Mouse (Mus musculus): ENCODE data around the gene Ambra1.
"Not testable (repeated sequence)": the region's sequence is repeated elsewhere in the genome, so short reads cannot be mapped to it uniquely, and the experiment has no call there.

The Ambra1 gene

DNA sequence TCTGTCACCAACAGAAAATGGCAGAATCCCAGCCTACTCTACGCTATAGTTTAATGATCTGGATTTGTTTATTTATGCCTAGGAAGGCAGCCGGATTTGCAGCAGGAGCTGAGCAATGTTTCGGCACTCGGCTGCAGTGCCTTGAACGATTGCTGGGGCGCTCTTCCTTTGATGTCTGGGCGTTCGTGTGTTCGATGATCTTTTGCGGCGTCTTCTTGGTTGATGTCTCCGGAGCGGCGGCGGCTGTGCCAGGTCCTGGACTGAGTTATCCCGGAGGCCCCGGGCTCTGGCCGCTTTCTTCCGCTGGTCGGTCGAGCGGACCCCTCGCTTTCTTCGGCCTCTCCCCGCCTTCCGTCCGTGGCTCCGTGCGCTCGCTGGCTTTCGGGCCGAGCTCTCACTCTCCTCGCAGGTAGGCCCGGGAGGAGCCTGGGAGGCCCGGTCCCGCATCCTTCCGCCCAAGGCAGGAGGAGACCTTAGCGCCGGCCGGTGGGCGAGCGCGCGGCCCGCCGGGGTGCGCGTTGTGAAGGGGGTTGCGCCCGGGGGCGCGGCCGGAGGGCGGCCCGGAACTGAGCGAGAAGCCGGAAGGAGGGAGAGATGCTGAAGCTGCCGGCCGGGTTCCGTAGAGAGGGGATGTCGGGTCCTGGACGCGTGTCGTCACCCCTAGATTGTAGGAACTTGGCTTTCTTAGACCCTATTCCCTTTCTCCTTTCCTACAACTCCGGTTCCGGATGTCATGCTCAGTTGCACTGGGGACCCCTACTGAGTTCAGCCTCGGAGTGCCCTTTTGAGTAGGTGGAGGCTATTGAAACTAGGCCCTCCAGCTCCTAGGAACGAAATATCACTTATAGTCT lies at the start of gene Ambra1:
Ambra1 (plus strand) TSS at position 164 of the 851 bp plus-strand sequence.
- DNase-seq, result peak; percentile 77

GRCm38 (mm10) chr2:91682850-91683249 lies 47.1 kb upstream of the Ambra1 start:
- DNase-seq, result peak; percentile 70

DNA sequence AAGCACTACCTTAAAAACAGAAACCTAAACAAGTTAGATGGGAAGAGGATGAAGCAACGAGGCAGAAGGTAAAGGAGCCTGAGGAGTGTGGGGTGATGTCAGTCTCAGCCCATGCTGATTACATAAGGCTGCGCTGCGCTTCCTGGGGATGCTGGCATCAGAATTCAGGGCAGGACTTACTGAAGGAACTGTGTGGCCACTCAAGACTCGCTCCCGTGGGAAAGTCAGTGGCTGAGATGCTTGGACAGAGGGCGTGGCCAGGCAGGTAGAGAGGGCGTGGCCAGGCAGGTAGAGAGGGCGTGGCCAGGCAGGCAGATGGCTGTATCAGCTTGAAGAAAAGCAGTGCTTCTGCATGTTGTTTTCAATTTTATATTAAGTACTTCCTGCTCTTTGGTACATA lies 46.0 kb upstream of the Ambra1 start:
- no peak for DNase-seq

GRCm38 (mm10) chr2:91689452-91689851 lies 40.5 kb upstream of the Ambra1 start:
- no peak for DNase-seq

GRCm38 (mm10) chr2:91695436-91696224 lies 34.3 kb upstream of the Ambra1 start:
- no peak for DNase-seq

GRCm38 (mm10) chr2:91696225-91696590 lies 33.7 kb upstream of the Ambra1 start:
- DNase-seq, result no peak

DNA sequence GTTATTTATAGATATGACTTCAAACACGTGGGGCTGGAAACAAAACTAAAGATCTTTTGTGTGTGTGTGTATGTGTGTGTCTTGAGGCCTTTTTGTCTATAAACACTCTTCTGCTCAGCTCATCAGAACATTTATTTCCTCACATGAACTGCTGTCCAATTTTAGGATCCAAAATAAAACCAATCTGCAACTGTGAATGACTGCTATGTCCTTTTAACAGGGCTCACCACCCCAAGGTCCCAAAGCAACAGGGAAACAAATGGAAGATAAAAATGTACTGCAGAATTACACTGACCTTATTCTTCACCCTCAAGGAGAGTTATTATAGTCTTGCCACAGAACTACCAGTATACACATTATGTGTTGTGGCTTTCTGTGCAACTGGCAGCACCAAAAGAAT lies 30.7 kb upstream of the Ambra1 start:
- no peak for DNase-seq

DNA sequence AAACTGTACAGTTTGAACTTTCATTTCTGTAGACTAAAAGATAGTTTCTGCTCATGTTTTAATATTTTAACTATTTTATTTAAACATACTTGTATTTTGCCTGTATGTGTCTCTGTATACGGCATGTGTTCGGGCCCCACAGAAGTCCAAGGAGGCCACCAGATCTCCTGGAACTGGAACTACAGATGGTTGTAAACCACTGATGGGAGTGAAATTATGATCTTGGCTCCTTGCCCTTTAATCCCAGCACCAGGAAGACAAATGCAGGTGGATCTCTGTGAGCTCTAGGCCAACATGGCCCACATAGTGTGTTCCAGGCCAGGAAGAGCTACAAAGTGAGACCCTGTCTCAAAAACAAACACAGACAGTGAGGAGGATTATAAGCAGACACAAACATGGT lies 28.6 kb upstream of the Ambra1 start:
- DNase-seq, result no peak

DNA sequence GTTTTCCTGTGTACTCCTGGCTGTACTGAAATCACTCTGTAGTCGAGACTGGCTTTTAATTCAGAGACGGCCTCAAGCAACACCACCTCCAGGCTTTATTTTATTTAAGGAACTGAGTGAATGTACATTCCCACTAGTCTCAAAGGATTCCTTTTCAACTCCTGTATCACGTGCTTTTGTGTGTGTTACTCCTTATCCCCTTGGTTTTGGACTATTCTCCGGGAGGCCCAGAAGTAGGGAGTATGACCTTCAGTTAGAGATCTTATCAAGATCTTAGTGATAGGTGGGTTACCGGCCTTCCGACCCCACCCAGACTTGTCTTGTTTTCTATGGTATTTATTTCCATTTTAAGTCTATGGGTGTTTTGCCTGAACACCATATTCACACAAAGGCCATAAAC lies 24.2 kb upstream of the Ambra1 start:
- DNase-seq, result no peak

GRCm38 (mm10) chr2:91706456-91706855 lies 23.5 kb upstream of the Ambra1 start:
- no peak for DNase-seq

DNA sequence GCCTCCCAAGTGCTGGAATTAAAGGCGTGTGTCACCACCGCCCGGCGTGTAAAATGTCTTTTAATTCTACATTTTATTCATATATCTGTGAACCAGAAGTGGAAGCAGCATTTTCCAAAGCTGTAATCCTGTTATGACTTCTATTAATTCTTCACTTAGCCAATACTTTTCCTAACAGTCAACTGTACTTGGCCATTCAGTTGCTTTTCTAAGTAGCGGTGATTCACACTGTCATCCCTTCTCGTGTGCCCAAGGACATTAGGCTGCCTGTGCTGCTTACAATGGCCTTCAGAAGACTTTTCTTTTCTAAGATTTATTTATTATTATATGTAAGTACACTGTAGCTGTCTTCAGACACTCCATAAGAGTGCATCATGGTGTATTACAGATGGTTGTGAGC lies 21.6 kb upstream of the Ambra1 start:
- no peak for DNase-seq

GRCm38 (mm10) chr2:91710272-91711234 lies 19.4 kb upstream of the Ambra1 start, which contains the start of the genes Atg13 and Harbi1:
Atg13 (minus strand) TSS chr2:91710576.
Harbi1 (plus strand) TSS chr2:91710852.
- DNase-seq, result peak; percentile 92

DNA sequence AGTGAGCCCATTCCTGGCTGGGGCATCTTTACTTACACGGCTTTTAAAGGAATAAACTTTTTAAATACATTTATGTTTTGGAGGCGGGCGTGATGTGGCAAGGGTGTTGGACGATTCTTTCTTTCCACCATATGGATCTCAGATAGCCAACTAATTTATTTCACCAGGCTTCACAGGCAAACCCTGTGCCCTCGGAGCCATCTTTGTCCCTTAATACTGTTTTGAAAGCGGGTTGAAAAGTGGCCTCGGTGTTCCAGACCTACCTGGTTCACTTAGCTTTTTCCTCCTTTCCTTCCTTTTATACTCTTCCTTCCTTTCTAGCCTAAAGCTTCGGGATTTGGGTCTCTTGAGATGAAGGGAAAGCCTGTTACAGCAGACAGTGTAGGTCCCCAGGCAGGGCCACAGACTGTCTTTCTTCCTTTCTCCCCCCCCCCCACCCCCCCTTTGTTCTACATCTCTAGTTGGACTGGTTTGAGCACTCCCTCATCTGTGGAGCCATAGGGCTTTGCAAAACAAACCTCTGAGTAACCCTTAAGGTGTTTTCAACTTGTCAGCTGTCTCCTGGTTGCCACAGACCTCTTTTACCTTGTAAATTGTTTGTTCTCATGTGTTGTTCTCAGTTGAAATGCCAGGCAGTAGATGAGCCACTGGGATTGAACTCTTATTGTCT lies 18.5 kb upstream of the Ambra1 start:
- no peak for DNase-seq

GRCm38 (mm10) chr2:91714921-91715320 lies 15.0 kb upstream of the Ambra1 start:
- DNase-seq, result no peak

DNA sequence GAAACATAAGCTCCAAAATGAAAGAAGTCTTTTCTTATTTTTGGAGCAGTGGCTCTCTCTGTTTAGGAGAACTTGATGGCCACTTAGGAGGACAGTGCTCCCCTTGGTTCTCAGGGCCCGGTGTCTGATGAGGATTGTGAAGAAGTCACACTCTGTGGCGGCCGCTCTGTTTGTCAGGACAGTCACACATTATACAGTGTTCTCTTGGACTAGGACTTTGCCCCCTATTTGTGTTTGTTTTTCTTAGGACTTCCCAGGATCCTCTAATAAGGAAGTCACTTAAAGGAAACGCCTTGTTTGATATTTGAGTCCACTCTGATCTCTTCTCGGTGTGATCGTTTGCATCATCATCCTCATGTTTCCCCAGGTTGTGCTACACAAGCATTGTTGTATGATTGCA lies 11.7 kb upstream of the Ambra1 start:
- DNase-seq, result no peak

DNA sequence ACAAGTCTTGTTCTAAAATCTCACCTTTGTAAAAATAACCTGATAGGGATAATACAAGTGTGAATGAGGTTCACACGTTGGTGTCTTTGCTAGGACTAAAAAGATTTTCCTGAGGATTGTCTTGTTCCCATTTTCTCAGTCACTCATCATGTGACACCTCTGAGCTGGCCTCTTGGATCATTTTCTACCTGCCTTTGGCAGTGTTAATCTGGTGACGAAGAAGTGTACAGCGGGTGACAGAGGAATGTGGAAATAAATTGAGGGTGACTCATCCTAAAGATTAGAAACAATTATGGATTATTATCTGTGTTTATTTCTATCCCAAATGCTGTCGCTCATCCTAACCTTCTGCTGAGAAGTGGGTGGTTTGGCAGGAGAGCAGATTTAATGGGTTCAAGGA lies 6.6 kb upstream of the Ambra1 start:
- DNase-seq, result no peak

GRCm38 (mm10) chr2:91723951-91724350 lies 6.0 kb upstream of the Ambra1 start:
- no peak for DNase-seq

GRCm38 (mm10) chr2:91724716-91725115 lies 5.2 kb upstream of the Ambra1 start:
- DNase-seq, result no peak

GRCm38 (mm10) chr2:91725476-91725875 lies 4.5 kb upstream of the Ambra1 start:
- DNase-seq, result not testable (repeated sequence)

DNA sequence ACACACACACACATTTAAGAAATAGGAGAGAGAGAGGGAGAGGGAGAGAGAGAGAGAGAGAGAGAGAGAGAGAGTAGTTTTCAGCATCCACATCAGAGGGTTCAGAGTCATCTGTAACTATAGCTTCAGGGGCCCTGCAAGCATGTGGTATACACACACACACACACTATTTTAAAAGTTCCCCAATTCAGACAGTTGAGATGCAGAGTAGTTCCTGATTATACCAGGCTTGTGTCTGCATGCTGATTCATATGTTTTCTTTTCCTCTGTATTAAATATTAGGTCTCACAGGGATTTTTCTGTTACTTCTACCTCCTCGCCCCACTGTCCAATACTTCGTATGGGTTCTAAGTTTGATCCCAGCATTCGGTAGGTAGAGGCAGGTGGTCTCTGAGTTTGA lies 2.9 kb upstream of the Ambra1 start:
- no peak for DNase-seq

GRCm38 (mm10) chr2:91729571-91729970 lies 363 bp upstream of the Ambra1 start:
- DNase-seq, result no peak

DNA sequence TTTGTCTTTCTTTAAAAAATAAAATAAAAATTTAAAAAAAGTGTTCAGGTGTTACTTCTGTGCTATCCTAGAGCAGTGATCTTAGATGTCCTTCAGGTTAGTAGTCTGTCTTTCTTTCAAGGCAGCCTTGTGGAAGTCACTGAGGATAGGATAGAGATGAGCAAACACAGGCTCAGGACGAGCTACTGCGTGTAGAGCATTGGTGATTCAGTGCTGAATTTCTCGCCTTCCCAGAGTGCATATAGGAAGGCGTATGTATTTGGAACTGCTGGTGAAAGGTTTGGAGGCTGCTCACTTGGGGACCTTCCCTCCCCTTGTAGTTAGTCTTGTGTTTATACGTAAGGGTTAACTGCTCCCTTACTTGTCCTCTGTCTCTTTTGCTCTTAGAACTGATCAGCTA lies 5.3 kb downstream of the Ambra1 start:
- no peak for DNase-seq

Measured in right cerebral cortex, postnatal 14 days (tissue).